Comparison of ENCODE assay signal across 29 mouse cellular contexts in the genomic region with DNA sequence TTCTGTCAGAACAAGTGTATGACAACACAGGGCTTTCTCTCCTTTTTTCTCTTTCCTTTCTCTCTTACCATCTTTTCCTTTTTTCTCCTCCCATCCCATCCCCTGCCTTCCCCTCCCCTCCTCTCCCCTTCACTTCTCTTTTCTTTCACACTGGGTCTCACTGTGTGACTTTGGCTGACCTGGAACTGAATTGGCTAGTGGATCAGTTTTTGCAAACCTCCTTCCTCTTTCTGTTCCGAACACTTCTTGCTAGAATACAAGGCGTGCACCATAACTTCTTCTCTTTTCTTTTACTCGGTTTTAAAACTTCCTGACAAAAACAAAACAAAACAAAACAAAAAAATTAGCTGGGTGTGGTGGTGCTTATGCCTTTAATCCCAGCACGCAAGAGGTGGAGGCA. TPM values are rescaled to one million over a fixed set of nuclear protein-coding genes. Genes with fewer than 3 reads are reported as not detected.
DNase-seq lines count a peak whose midpoint lies in the region; ATAC-seq and TF ChIP-seq lines count a peak whose summit lies in the region.
"Had no signal": no experiment of that assay in that cellular context is flagged by ENCODE, and none has a peak within 500 bp of the region (broad histone marks: within the 10 kb centered on the region; RNA-seq: fewer than 3 reads in every experiment).

No protein-coding gene starts in this region.

- H3K36me3 ChIP-seq in splenic B cell, adult 2 months (ENCODE audit: control insufficient read depth, insufficient read depth, low read length, poor library complexity, severe bottlenecking), result no peaks in the 10 kb centered on the region
- peaks cover 40% of the 10 kb centered on the region for H3K36me3 ChIP-seq in kidney, embryonic 15.5 days
- H3K36me3 ChIP-seq: forebrain, embryonic 12.5 days; hindbrain, embryonic 12.5 days; midbrain, embryonic 12.5 days; neural tube, embryonic 13.5 days had no signal

- no peak overlapping the region for H3K9ac ChIP-seq in kidney, embryonic 15.5 days
- H3K9ac ChIP-seq: embryonic facial prominence, embryonic 15.5 days; forebrain, embryonic 12.5 days; forebrain, postnatal 0 days; heart, embryonic 13.5 days; hindbrain, embryonic 12.5 days; liver, embryonic 13.5 days; lung, embryonic 14.5 days; midbrain, embryonic 12.5 days; neural tube, embryonic 13.5 days had no signal

- no peak for TF ChIP-seq POLR2A in bone marrow, adult 2 months (IDR thresholded peaks at IDR 0.05; ENCODE audit: borderline replicate concordance, control insufficient read depth, low read depth, low read length)

- no peak for TF ChIP-seq CTCF in bone marrow, adult 2 months (IDR thresholded peaks at IDR 0.05; ENCODE audit: control insufficient read depth, insufficient read depth, low read length)

- no peaks in the 10 kb centered on the region; the same call in 1 of the 2 replicates for H3K4me1 ChIP-seq in bone marrow, adult 2 months (ENCODE audit: control insufficient read depth, insufficient read depth, low read length)
- peaks cover 5% of the 10 kb centered on the region; the same call in 1 of the 2 replicates for H3K4me1 ChIP-seq in kidney, embryonic 15.5 days
- H3K4me1 ChIP-seq: embryonic facial prominence, embryonic 10.5 days; embryonic facial prominence, embryonic 15.5 days; forebrain, embryonic 12.5 days; hindbrain, embryonic 12.5 days; liver, embryonic 13.5 days; midbrain, embryonic 12.5 days; neural tube, embryonic 13.5 days had no signal

- WGBS in bone marrow, adult 2 months, result 9% methylated on average over 4 of the region's 4 CpGs
- WGBS in kidney, embryonic 15.5 days, result 88% methylated on average over 4 of the region's 4 CpGs

- peak overlapping the region; percentile 65 for H3K4me3 ChIP-seq in bone marrow, adult 2 months (replicated peaks; ENCODE audit: control insufficient read depth, low read depth, low read length)
- no peak overlapping the region for H3K4me3 ChIP-seq in kidney, embryonic 15.5 days (replicated peaks)
- H3K4me3 ChIP-seq: embryonic facial prominence, embryonic 10.5 days; embryonic facial prominence, embryonic 15.5 days; forebrain, embryonic 12.5 days; heart, embryonic 13.5 days; hindbrain, embryonic 12.5 days; liver, embryonic 13.5 days; megakaryocyte, embryonic 14.5 days; midbrain, embryonic 12.5 days; neural tube, embryonic 13.5 days had no signal

- intact Hi-C loops in left cerebral cortex, postnatal 25 days (cut with DNase I), result no loop called here

- H3K4me2 ChIP-seq in kidney, embryonic 15.5 days, result no peak overlapping the region
- H3K4me2 ChIP-seq: embryonic facial prominence, embryonic 15.5 days; forebrain, embryonic 12.5 days; heart, embryonic 13.5 days; hindbrain, embryonic 12.5 days; liver, embryonic 13.5 days; lung, embryonic 14.5 days; midbrain, embryonic 12.5 days; neural tube, embryonic 13.5 days had no signal

- peak; percentile 14 to 62; a peak in 1 of 4 replicates for ATAC-seq in hematopoietic stem cell, adult 5-6 weeks (replicated peaks in 1 of 2; ENCODE audit: insufficient read depth in 1 of 2, low FRiP score in 2 of 2, low TSS enrichment in 1 of 2, low read depth in 1 of 2, poor library complexity in 2 of 2, severe bottlenecking in 2 of 2)
- ATAC-seq in kidney, embryonic 15.5 days (replicated peaks; ENCODE audit: low FRiP score), result no peak
- ATAC-seq: forebrain, postnatal 0 days had no signal

- peak; percentile 25 to 40 for DNase-seq in spleen, postnatal 36 days (ENCODE audit: low spot score in 2 of 2)
- no peak for DNase-seq in spleen, adult 18-20 months
- peak; percentile 42 for DNase-seq in splenic B cell, adult 2 months (ENCODE audit: low read depth, low spot score)
- DNase-seq in left cerebral cortex, postnatal 25 days (ENCODE audit: low spot score in 2 of 2), result no peak
- no peak for DNase-seq in yolk sac, embryonic 10.5 days (ENCODE audit: low spot score)
- DNase-seq: adrenal gland, postnatal 14 days; cerebellum, adult 2 months; cerebellum, postnatal 14 days; forebrain, postnatal 0 days; kidney, adult 11 months; kidney, postnatal 4 days; layer of hippocampus, postnatal 36 days; liver, embryonic 13.5 days; lung, embryonic 14.5 days; lung, postnatal 14 days; thymus, postnatal 4 days had no signal

- H3K27me3 ChIP-seq in splenic B cell, adult 2 months (ENCODE audit: control insufficient read depth, insufficient read depth, low read length, poor library complexity, severe bottlenecking), result no peaks in the 10 kb centered on the region
- H3K27me3 ChIP-seq in kidney, embryonic 15.5 days, result no peaks in the 10 kb centered on the region
- H3K27me3 ChIP-seq: embryonic facial prominence, embryonic 15.5 days; forebrain, embryonic 12.5 days; heart, embryonic 13.5 days; hindbrain, embryonic 12.5 days; liver, embryonic 13.5 days; megakaryocyte, embryonic 14.5 days; midbrain, embryonic 12.5 days; neural tube, embryonic 13.5 days had no signal

- H3K9me3 ChIP-seq in kidney, embryonic 15.5 days (replicated peaks), result no peaks in the 10 kb centered on the region
- H3K9me3 ChIP-seq: embryonic facial prominence, embryonic 10.5 days; embryonic facial prominence, embryonic 15.5 days; forebrain, embryonic 12.5 days; heart, embryonic 13.5 days; hindbrain, embryonic 12.5 days; liver, embryonic 13.5 days; megakaryocyte, embryonic 14.5 days; midbrain, embryonic 12.5 days; neural tube, embryonic 13.5 days had no signal

- H3K27ac ChIP-seq in bone marrow, adult 2 months (ENCODE audit: control insufficient read depth, insufficient read depth, low read depth, low read length, poor library complexity), result peak overlapping the region; percentile 77; the same call in 1 of the 2 replicates
- no peak overlapping the region for H3K27ac ChIP-seq in kidney, embryonic 15.5 days
- H3K27ac ChIP-seq: embryonic facial prominence, embryonic 10.5 days; embryonic facial prominence, embryonic 15.5 days; forebrain, embryonic 12.5 days; heart, embryonic 13.5 days; hindbrain, embryonic 12.5 days; kidney, postnatal 0 days; liver, embryonic 13.5 days; midbrain, embryonic 12.5 days; neural tube, embryonic 13.5 days had no signal

RNA-seq across cellular contexts. Expression of a gene that starts 29.2 kb away (rescaled TPM):
- polyA plus RNA-seq in bone marrow, adult 2 months (2011; ENCODE audit: insufficient read depth, insufficient read length, low replicate concordance, missing spikeins), result 13.2 and 21.5 TPM in 2 replicates
- 12.1 and 13.4 TPM in 2 replicates for total RNA-seq in hematopoietic stem cell, adult 5-6 weeks (2017)
- total RNA-seq in left cerebral cortex, postnatal 25 days (2021), result 1 to 10 TPM; 5.5 to 7.2 TPM
- 137 TPM in 2 replicates for polyA plus RNA-seq in kidney, embryonic 15.5 days (2015; fragmentation: Nextera tagmentation; extraction: Ambion mirVana)

RNA-seq across cellular contexts. Expression of a gene that starts 36.7 kb away (rescaled TPM):
- 4.5 and 8.7 TPM in 2 replicates for polyA plus RNA-seq in bone marrow, adult 2 months (2011; ENCODE audit: insufficient read depth, insufficient read length, low replicate concordance, missing spikeins)
- 10.0 and 10.3 TPM in 2 replicates for total RNA-seq in hematopoietic stem cell, adult 5-6 weeks (2017)
- 1 to 10 TPM; 5.3 TPM for total RNA-seq in left cerebral cortex, postnatal 25 days (2021)
- 11.2 and 13.7 TPM in 2 replicates for polyA plus RNA-seq in kidney, embryonic 15.5 days (2015; fragmentation: Nextera tagmentation; extraction: Ambion mirVana)

RNA-seq across cellular contexts. Expression of a gene that starts 47.9 kb away (rescaled TPM):
- polyA plus RNA-seq in bone marrow, adult 2 months (2011; ENCODE audit: insufficient read depth, insufficient read length, low replicate concordance, missing spikeins), result 8.7 and 19.3 TPM in 2 replicates
- total RNA-seq in hematopoietic stem cell, adult 5-6 weeks (2017), result 4.7 and 8.8 TPM in 2 replicates
- 1 to 10 TPM; 2.0 to 3.0 TPM for total RNA-seq in left cerebral cortex, postnatal 25 days (2021)
- 6.8 and 7.5 TPM in 2 replicates for polyA plus RNA-seq in kidney, embryonic 15.5 days (2015; fragmentation: Nextera tagmentation; extraction: Ambion mirVana)
- total RNA-seq: midbrain, postnatal 0 days had no signal

RNA-seq across cellular contexts. Expression of a gene that starts 55.5 kb away (rescaled TPM):
- 48.6 and 92.2 TPM in 2 replicates for polyA plus RNA-seq in bone marrow, adult 2 months (2011; ENCODE audit: insufficient read depth, insufficient read length, low replicate concordance, missing spikeins)
- 47.0 and 59.5 TPM in 2 replicates for total RNA-seq in hematopoietic stem cell, adult 5-6 weeks (2017)
- 100 to 1,000 TPM; 105 TPM for total RNA-seq in left cerebral cortex, postnatal 25 days (2021)
- 71.2 and 90.9 TPM in 2 replicates for polyA plus RNA-seq in kidney, embryonic 15.5 days (2015; fragmentation: Nextera tagmentation; extraction: Ambion mirVana)

Comparison
In these comparisons a context has a peak if more than half of its experiments do, and no peak if none do; other contexts are left out.
1. DNase-seq: peak in spleen, postnatal 36 days (2 of 2) and splenic B cell, adult 2 months (single experiment); none in spleen, adult 18-20 months (0 of 2), left cerebral cortex, postnatal 25 days (0 of 2) and yolk sac, embryonic 10.5 days (single experiment).